ENCODE assay signal across 16 mouse cellular contexts in the genomic region with DNA sequence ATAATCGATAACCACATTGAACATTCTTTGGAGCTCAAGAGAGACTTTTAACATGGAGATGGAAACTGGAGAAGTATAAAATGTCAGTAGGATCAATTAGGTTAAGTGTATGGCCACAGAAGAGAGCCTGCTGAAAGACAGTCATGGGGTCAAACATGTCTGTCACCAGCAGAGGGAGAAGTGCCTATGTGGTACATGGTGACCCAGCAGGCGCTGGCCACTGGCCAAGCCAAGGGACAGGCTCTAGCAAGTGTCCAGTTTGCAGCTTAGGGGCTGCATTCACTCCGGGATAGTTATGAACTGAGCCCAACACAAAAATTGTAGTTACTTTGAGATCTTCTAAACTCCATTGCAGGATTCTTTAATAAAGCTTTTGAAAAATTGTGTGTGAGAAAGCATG. TPM values are rescaled to one million over a fixed set of nuclear protein-coding genes. Genes with fewer than 3 reads are reported as not detected.
DNase-seq lines count a peak whose midpoint lies in the region; ATAC-seq and TF ChIP-seq lines count a peak whose summit lies in the region.
"Had no signal": no experiment of that assay in that cellular context is flagged by ENCODE, and none has a peak within 500 bp of the region (broad histone marks: within the 10 kb centered on the region; RNA-seq: fewer than 3 reads in every experiment).

No protein-coding gene starts in this region.

- H3K27ac ChIP-seq in kidney, embryonic 14.5 days (ENCODE audit: low read depth, low read length): no peak overlapping the region
- H3K27ac ChIP-seq in stomach, postnatal 0 days (replicated peaks): no peak overlapping the region
- H3K27ac ChIP-seq: embryonic facial prominence, embryonic 15.5 days; hindbrain, embryonic 15.5 days; neural tube, embryonic 15.5 days had no signal

- no peaks in the 10 kb centered on the region; the same call in 1 of the 2 replicates for H3K4me1 ChIP-seq in kidney, embryonic 14.5 days (ENCODE audit: control insufficient read depth, insufficient read depth, low read length)
- no peaks in the 10 kb centered on the region for H3K4me1 ChIP-seq in stomach, postnatal 0 days (replicated peaks; ENCODE audit: control insufficient read depth, insufficient read depth)

- peaks cover 6% of the 10 kb centered on the region; the same call in 1 of the 2 replicates for H3K9me3 ChIP-seq in kidney, embryonic 14.5 days (ENCODE audit: control insufficient read depth, low read length)
- no peaks in the 10 kb centered on the region for H3K9me3 ChIP-seq in stomach, postnatal 0 days (ENCODE audit: control insufficient read depth, low read length)
- H3K9me3 ChIP-seq: hindbrain, embryonic 15.5 days; neural tube, embryonic 15.5 days had no signal

- no peak for TF ChIP-seq EP300 in stomach, postnatal 0 days (optimal IDR thresholded peaks at IDR 0.05)

- peaks cover 5% of the 10 kb centered on the region; the same call in 1 of the 2 replicates for H3K36me3 ChIP-seq in kidney, embryonic 14.5 days (ENCODE audit: control insufficient read depth, insufficient read depth, low read length)
- no peaks in the 10 kb centered on the region for H3K36me3 ChIP-seq in stomach, postnatal 0 days (ENCODE audit: control insufficient read depth, insufficient read depth, low read length)

- no peak overlapping the region for H3K4me3 ChIP-seq in kidney, embryonic 14.5 days (ENCODE audit: low read length)
- H3K4me3 ChIP-seq in stomach, postnatal 0 days (ENCODE audit: low read depth, low read length): no peak overlapping the region
- H3K4me3 ChIP-seq: embryonic facial prominence, embryonic 15.5 days; hindbrain, embryonic 15.5 days; neural tube, embryonic 15.5 days had no signal

- no peak overlapping the region for H3K4me2 ChIP-seq in kidney, embryonic 14.5 days (replicated peaks; ENCODE audit: low read depth, low read length)
- H3K4me2 ChIP-seq in stomach, postnatal 0 days (replicated peaks; ENCODE audit: low read depth): no peak overlapping the region
- H3K4me2 ChIP-seq: embryonic facial prominence, embryonic 15.5 days; heart, embryonic 11.5 days; hindbrain, embryonic 15.5 days; neural tube, embryonic 15.5 days had no signal

- WGBS in kidney, embryonic 14.5 days: 89% methylated on average over 3 of the region's 3 CpGs
- WGBS in stomach, postnatal 0 days: 74% methylated on average over 3 of the region's 3 CpGs

- H3K9ac ChIP-seq in kidney, embryonic 14.5 days (ENCODE audit: low read depth, low read length): no peak overlapping the region
- no peak overlapping the region for H3K9ac ChIP-seq in stomach, postnatal 0 days (ENCODE audit: low read length)
- H3K9ac ChIP-seq: embryonic facial prominence, embryonic 15.5 days; hindbrain, embryonic 15.5 days; neural tube, embryonic 15.5 days had no signal

- DNase-seq in gastrocnemius, postnatal 10 days: peak; percentile 25
- DNase-seq in gastrocnemius, postnatal 36 days: no peak
- DNase-seq in kidney, postnatal 36 days: peak; percentile 14 to 64
- DNase-seq in urinary bladder, postnatal 14 days (ENCODE audit: low spot score): peak; percentile 16
- DNase-seq in urinary bladder, adult 2 months (ENCODE audit: low spot score): no peak
- no peak for DNase-seq in stomach, postnatal 0 days (ENCODE audit: low spot score)
- DNase-seq in natural killer cell, adult 2 months (ENCODE audit: low spot score in 2 of 2): no peak
- DNase-seq: right cerebral cortex, postnatal 25 days had no signal

- ATAC-seq in kidney, embryonic 14.5 days (ENCODE audit: low FRiP score, low TSS enrichment): no peak
- no peak for ATAC-seq in stomach, postnatal 0 days (ENCODE audit: low FRiP score, low TSS enrichment)
- ATAC-seq: CD4-positive, CD25-positive, alpha-beta regulatory T cell, adult 4 months; forebrain, embryonic 16.5 days; midbrain, embryonic 16.5 days had no signal

- no peaks in the 10 kb centered on the region for H3K27me3 ChIP-seq in kidney, embryonic 14.5 days (ENCODE audit: control insufficient read depth, insufficient read depth, low read length)
- no peaks in the 10 kb centered on the region for H3K27me3 ChIP-seq in stomach, postnatal 0 days (ENCODE audit: control insufficient read depth, insufficient read depth, low read length)
- H3K27me3 ChIP-seq: embryonic facial prominence, embryonic 15.5 days; hindbrain, embryonic 15.5 days; neural tube, embryonic 15.5 days had no signal

- intact Hi-C loops in gastrocnemius, postnatal 36 days (cut with DNase I): no loop called here

- peak; percentile 25; the same call in 1 of the 2 replicates for TF ChIP-seq CTCF in stomach, postnatal 0 days (IDR thresholded peaks at IDR 0.05; ENCODE audit: low read depth)

RNA-seq across cellular contexts. Expression of a gene that starts 3.9 kb away (rescaled TPM):
- 1 to 10 TPM; 3.9 to 6.5 TPM for total RNA-seq in gastrocnemius, postnatal 10 days (2021)
- 1 to 10 TPM; 1.4 TPM for total RNA-seq in gastrocnemius, postnatal 36 days (2021)
- polyA plus RNA-seq in kidney, embryonic 14.5 days (2014; fragmentation: Nextera tagmentation; extraction: Ambion mirVana): 25.9 and 29.0 TPM in 2 replicates
- polyA plus RNA-seq in urinary bladder, adult 2 months (2012; rRNA removed): 14.6 and 15.7 TPM in 2 replicates
- 10.2 and 10.4 TPM in 2 replicates for polyA plus RNA-seq in stomach, postnatal 0 days (2015; fragmentation: Nextera tagmentation; extraction: Ambion mirVana)

RNA-seq across cellular contexts. Expression of a gene that starts 22.8 kb away (rescaled TPM):
- 1 to 10 TPM; 2.0 to 2.7 TPM for total RNA-seq in gastrocnemius, postnatal 10 days (2021)
- total RNA-seq in gastrocnemius, postnatal 36 days (2021): under 1 TPM; 0.48 to 0.59 TPM
- polyA plus RNA-seq in kidney, embryonic 14.5 days (2014; fragmentation: Nextera tagmentation; extraction: Ambion mirVana): 9.0 and 9.9 TPM in 2 replicates
- 1.6 and 2.0 TPM in 2 replicates for polyA plus RNA-seq in urinary bladder, adult 2 months (2012; rRNA removed)
- polyA plus RNA-seq in stomach, postnatal 0 days (2015; fragmentation: Nextera tagmentation; extraction: Ambion mirVana): 1.9 and 2.3 TPM in 2 replicates

Comparison
In these comparisons a context has a peak if more than half of its experiments do, and no peak if none do; other contexts are left out.
1. DNase-seq: peak in gastrocnemius, postnatal 10 days (single experiment), kidney, postnatal 36 days (2 of 2) and urinary bladder, postnatal 14 days (single experiment); none in gastrocnemius, postnatal 36 days (0 of 2), urinary bladder, adult 2 months (single experiment), stomach, postnatal 0 days (single experiment) and natural killer cell, adult 2 months (0 of 2).